Mouse (Mus musculus): ENCODE results near the gene Pdk1. TPM values are rescaled to one million over a fixed set of nuclear protein-coding genes. Genes with fewer than 3 reads are reported as not detected.

Pdk1 gene
- 10 to 100 TPM; 27.1 to 49.2 TPM for total RNA-seq (2021)
- 51.6 and 89.4 TPM in 2 replicates for polyA plus RNA-seq (2012; rRNA removed)
- long read RNA-seq, full-length matches to known transcripts, result 20 of 22 reads
- long read RNA-seq, partial matches to known transcripts, result 0 of 22 reads
- long read RNA-seq, other reads (novel, unspliced or antisense), result 2 of 22 reads

- DNase-seq, result peak; percentile 100
Measured at GRCm38 (mm10) chr2:71872801-71873443, at the start of gene Pdk1. Pdk1 (plus strand) TSS chr2:71873224.

GRCm38 (mm10) chr2:71824146-71824545 is 48.9 kb upstream of the Pdk1 start:
- DNase-seq, result peak; percentile 64

GRCm38 (mm10) chr2:71827711-71828110 is 45.3 kb upstream of the Pdk1 start:
- DNase-seq, result no peak

- DNase-seq, result no peak
Measured at GRCm38 (mm10) chr2:71828928-71829327, 44.1 kb upstream of the Pdk1 start.

GRCm38 (mm10) chr2:71833626-71834025 is 39.4 kb upstream of the Pdk1 start:
- DNase-seq, result no peak

- DNase-seq, result peak; percentile 52
Measured at GRCm38 (mm10) chr2:71834371-71834770, 38.7 kb upstream of the Pdk1 start.

- DNase-seq, result no peak
Measured at GRCm38 (mm10) chr2:71835556-71835955, 37.5 kb upstream of the Pdk1 start.

GRCm38 (mm10) chr2:71836232-71836631 is 36.8 kb upstream of the Pdk1 start:
- DNase-seq, result no peak

- no peak for DNase-seq
Measured at GRCm38 (mm10) chr2:71837261-71837660, 35.8 kb upstream of the Pdk1 start.

GRCm38 (mm10) chr2:71837791-71838190 is 35.2 kb upstream of the Pdk1 start:
- DNase-seq, result peak; percentile 76

- DNase-seq, result peak; percentile 49
Measured at GRCm38 (mm10) chr2:71843316-71843715, 29.7 kb upstream of the Pdk1 start.

- DNase-seq, result peak; percentile 53
Measured at GRCm38 (mm10) chr2:71844906-71845305, 28.1 kb upstream of the Pdk1 start.

- peak; percentile 59 for DNase-seq
Measured at GRCm38 (mm10) chr2:71852161-71852560, 20.9 kb upstream of the Pdk1 start.

GRCm38 (mm10) chr2:71855076-71855475 is 17.9 kb upstream of the Pdk1 start:
- no peak for DNase-seq

GRCm38 (mm10) chr2:71863531-71864173 is 9.4 kb upstream of the Pdk1 start:
- DNase-seq, result no peak

GRCm38 (mm10) chr2:71865022-71865421 is 8.0 kb upstream of the Pdk1 start:
- peak; percentile 16 for DNase-seq

- DNase-seq, result no peak
Measured at GRCm38 (mm10) chr2:71865935-71866334, 7.1 kb upstream of the Pdk1 start.

GRCm38 (mm10) chr2:71866565-71866964 is 6.5 kb upstream of the Pdk1 start:
- no peak for DNase-seq

GRCm38 (mm10) chr2:71867019-71867418 is 6.0 kb upstream of the Pdk1 start:
- DNase-seq, result no peak

- peak; percentile 20 for DNase-seq
Measured at GRCm38 (mm10) chr2:71867480-71867879, 5.5 kb upstream of the Pdk1 start.

GRCm38 (mm10) chr2:71868256-71868655 is 4.8 kb upstream of the Pdk1 start:
- no peak for DNase-seq

- DNase-seq, result no peak
Measured at GRCm38 (mm10) chr2:71872141-71872540, 883 bp upstream of the Pdk1 start.

GRCm38 (mm10) chr2:71873474-71874322 is 674 bp downstream of the Pdk1 start:
- DNase-seq, result peak; percentile 68

Measured in adrenal gland, adult 2 months (tissue).